Mouse (Mus musculus) testis, adult 2 months (tissue): ENCODE results near the gene Spns1.

Experiments
- CTCF ChIP-seq: fragments of 200-500 bp; IDR thresholded peaks from 2 replicates; pipeline ENCODE4 v1.5.1; 2012; ENCODE audit warnings: low read depth, mild to moderate bottlenecking, inconsistent platforms, low read length, moderate library complexity; ENCODE audit not compliant: control insufficient read depth, insufficient read depth, insufficient replicate concordance
- POLR2A ChIP-seq: fragments of 200-500 bp; IDR thresholded peaks from 2 replicates; pipeline ENCODE4 v1.6.1; 2012; ENCODE audit warnings: low read depth, mild to moderate bottlenecking, inconsistent platforms, low read length, moderate library complexity; ENCODE audit not compliant: control insufficient read depth

GRCm38 (mm10) chr7:126353994-126354365 lies 23.3 kb downstream of the Spns1 start:
- TF ChIP-seq CTCF (no peak), POLR2A (no peak)
